9 mouse cellular contexts compared by ENCODE assay signal in the genomic region with DNA sequence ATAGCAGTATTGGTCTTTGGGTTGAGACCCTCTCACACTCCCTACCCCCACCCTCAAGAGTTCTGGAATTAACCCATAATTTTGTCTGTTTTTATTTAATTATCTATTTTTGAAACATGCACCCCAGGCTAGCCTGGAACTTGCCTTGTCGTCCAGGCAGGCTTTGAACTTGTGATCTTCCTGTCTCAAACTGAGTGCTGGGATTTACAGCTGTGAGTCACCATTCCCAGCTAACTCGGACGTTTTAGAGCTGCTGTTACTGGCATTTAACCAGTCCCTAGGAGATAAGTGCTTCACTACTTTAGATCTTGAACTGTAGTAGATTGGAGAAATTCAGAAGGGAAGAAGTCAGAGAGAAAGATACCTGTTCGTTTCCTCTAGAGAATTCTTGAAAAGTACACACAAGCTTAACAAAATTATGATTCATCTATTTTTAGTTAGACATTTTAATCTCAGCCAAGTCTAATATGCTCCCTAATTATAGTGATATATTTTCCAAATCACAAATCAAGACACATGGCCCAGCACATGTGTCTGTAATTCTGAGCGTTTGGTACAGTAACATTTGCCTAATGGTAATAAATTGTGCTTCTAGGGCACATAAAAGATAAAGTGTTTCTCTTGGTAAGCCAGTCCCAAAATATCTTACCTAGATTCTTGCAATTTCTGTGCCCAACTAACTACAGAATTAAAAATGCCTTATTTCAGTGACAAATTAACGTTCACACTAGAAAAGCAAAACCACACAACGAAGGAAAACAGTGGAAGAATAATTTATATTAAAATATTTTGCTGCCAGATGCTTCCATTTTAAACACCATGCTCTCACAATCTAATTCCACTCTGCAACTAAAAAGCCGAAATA. TPM values are rescaled to one million over a fixed set of nuclear protein-coding genes. Genes with fewer than 3 reads are reported as not detected.
A peak's percentile ranks its signal among the peaks of the same experiment; 100 is the strongest.
DNase-seq lines count a peak whose midpoint lies in the region; ATAC-seq and TF ChIP-seq lines count a peak whose summit lies in the region.
"Had no signal": no experiment of that assay in that cellular context is flagged by ENCODE, and none has a peak within 500 bp of the region (broad histone marks: within the 10 kb centered on the region; RNA-seq: fewer than 3 reads in every experiment).

No protein-coding gene starts in this region.

- peaks cover 2% of the 10 kb centered on the region for H3K36me3 ChIP-seq in heart, adult 2 months (ENCODE audit: control insufficient read depth, insufficient read depth, low read length)
- peaks cover 6% of the 10 kb centered on the region for H3K36me3 ChIP-seq in forebrain, embryonic 12.5 days (replicated peaks)
- H3K36me3 ChIP-seq in liver, embryonic 14.5 days (replicated peaks; ENCODE audit: control insufficient read depth, insufficient read depth, low read depth), result peaks cover 3% of the 10 kb centered on the region

- no peak for TF ChIP-seq CTCF in heart, adult 2 months (IDR thresholded peaks at IDR 0.05)
- no peak for TF ChIP-seq CTCF in liver, embryonic 14.5 days (IDR thresholded peaks at IDR 0.05; ENCODE audit: low read depth)

- no peak for DNase-seq in heart, adult 2 months
- DNase-seq in heart, postnatal 36 days, result no peak
- DNase-seq in 3T3-L1 (ENCODE audit: low read depth, low spot score), result peak; percentile 56
- no peak for DNase-seq in liver, embryonic 14.5 days (ENCODE audit: low read depth in 3 of 3, low spot score in 3 of 3)
- no peak for DNase-seq in embryo, embryonic 11 days
- DNase-seq in testis, postnatal 10 days (ENCODE audit: low spot score), result no peak
- DNase-seq in gastrocnemius, postnatal 4 days (ENCODE audit: low spot score in 2 of 2), result no peak
- DNase-seq: cerebellum, adult 11 months had no signal

- H3K27ac ChIP-seq in heart, adult 2 months, result peak overlapping the region; percentile 94
- H3K27ac ChIP-seq in forebrain, embryonic 12.5 days, result no peak overlapping the region
- H3K27ac ChIP-seq in liver, embryonic 14.5 days, result no peak overlapping the region

- no peak for TF ChIP-seq POLR2A in heart, adult 2 months (IDR thresholded peaks at IDR 0.05; ENCODE audit: insufficient read depth, low read depth, low read length)

- TF ChIP-seq EP300 in heart, adult 2 months (IDR thresholded peaks at IDR 0.05; ENCODE audit: insufficient read depth, low read depth, low read length), result no peak
- no peak for TF ChIP-seq EP300 in liver, embryonic 14.5 days (IDR thresholded peaks at IDR 0.05; ENCODE audit: low read depth)

- ATAC-seq in forebrain, embryonic 12.5 days (ENCODE audit: low FRiP score), result no peak
- ATAC-seq in liver, embryonic 14.5 days (ENCODE audit: insufficient read depth), result no peak

- WGBS in heart, adult 2 months, result 45% methylated on average over 8 of the region's 8 CpGs
- 57% methylated on average over 8 of the region's 8 CpGs for WGBS in forebrain, embryonic 12.5 days
- 48% methylated on average over 8 of the region's 8 CpGs for WGBS in liver, embryonic 14.5 days (ENCODE audit: insufficient replicate concordance)

- no peaks in the 10 kb centered on the region for H3K27me3 ChIP-seq in heart, adult 2 months (ENCODE audit: control insufficient read depth, insufficient read depth, low read length)
- H3K27me3 ChIP-seq in forebrain, embryonic 12.5 days, result no peaks in the 10 kb centered on the region
- H3K27me3 ChIP-seq in liver, embryonic 14.5 days (ENCODE audit: control insufficient read depth, insufficient read depth, low read length), result no peaks in the 10 kb centered on the region

- H3K79me2 ChIP-seq in heart, adult 2 months (replicated peaks; ENCODE audit: control insufficient read depth, insufficient read depth, low read length), result no peaks in the 10 kb centered on the region

- H3K4me2 ChIP-seq in forebrain, embryonic 12.5 days, result peak overlapping the region; percentile 95; the same call in 1 of the 2 replicates
- H3K4me2 ChIP-seq in liver, embryonic 14.5 days (ENCODE audit: low read depth), result peak overlapping the region; percentile 91

- H3K4me3 ChIP-seq in heart, adult 2 months, result peak overlapping the region; percentile 76; the same call in 1 of the 2 replicates
- no peak overlapping the region for H3K4me3 ChIP-seq in forebrain, embryonic 12.5 days (replicated peaks)
- H3K4me3 ChIP-seq in liver, embryonic 14.5 days (ENCODE audit: insufficient read depth in 1 of 2, low read depth in 2 of 2, low read length in 2 of 2), result peak overlapping the region in 1 of 2 experiments; percentile 64; a peak in 1 of 4 replicates

- intact Hi-C loops in heart, adult 2 months (cut with DNase I), result loop anchor here (2.0 kb wide), 1 partner anchor 48 kb away; no protein-coding TSS in a partner anchor
- intact Hi-C loops in heart, postnatal 36 days (cut with DNase I), result no loop called here

- no peak overlapping the region for H3K9ac ChIP-seq in heart, adult 2 months (ENCODE audit: low read depth, low read length)
- no peak overlapping the region for H3K9ac ChIP-seq in forebrain, embryonic 12.5 days
- H3K9ac ChIP-seq in liver, embryonic 14.5 days (replicated peaks), result peak overlapping the region; percentile 71

- no peaks in the 10 kb centered on the region for H3K4me1 ChIP-seq in heart, adult 2 months (ENCODE audit: control insufficient read depth, insufficient read depth, low read length)
- peaks cover 26% of the 10 kb centered on the region for H3K4me1 ChIP-seq in forebrain, embryonic 12.5 days
- peaks cover 5 to 8% of the 10 kb centered on the region in 2 experiments; a peak in 2 of 4 replicates for H3K4me1 ChIP-seq in liver, embryonic 14.5 days (replicated peaks; ENCODE audit: control insufficient read depth in 2 of 2, insufficient read depth in 2 of 2, low read length in 1 of 2)

- H3K9me3 ChIP-seq in forebrain, embryonic 12.5 days, result no peaks in the 10 kb centered on the region
- H3K9me3 ChIP-seq in liver, embryonic 14.5 days (ENCODE audit: control insufficient read depth, low read length), result no peaks in the 10 kb centered on the region

RNA-seq across cellular contexts. Expression of a gene that starts 2.2 kb away (rescaled TPM):
- 10 to 100 TPM; 47.6 to 55.1 TPM for total RNA-seq in heart, adult 2 months (2021)
- polyA plus RNA-seq in heart, adult 2 months (2012; rRNA removed), result 29.0 and 33.1 TPM in 2 replicates
- total RNA-seq in heart, postnatal 36 days (2021), result 10 to 100 TPM; 53.0 to 55.2 TPM
- polyA plus RNA-seq in forebrain, embryonic 12.5 days (2016; fragmentation: Nextera tagmentation; extraction: Ambion mirVana), result 42.6 and 43.1 TPM in 2 replicates
- 7.5 and 7.8 TPM in 2 replicates for polyA plus RNA-seq in liver, embryonic 14.5 days (2012; rRNA removed)
- 8.3 and 9.1 TPM in 2 replicates for polyA plus RNA-seq in liver, embryonic 14.5 days (2014; fragmentation: Nextera tagmentation; extraction: Ambion mirVana)
- total RNA-seq in gastrocnemius, postnatal 4 days (2021), result 10 to 100 TPM; 81.4 to 89.8 TPM

RNA-seq across cellular contexts. Expression of a gene that starts 36.8 kb away (rescaled TPM):
- 1 to 10 TPM; 4.3 to 6.3 TPM for total RNA-seq in heart, adult 2 months (2021)
- polyA plus RNA-seq in heart, adult 2 months (2012; rRNA removed), result 4.5 and 4.6 TPM in 2 replicates
- total RNA-seq in heart, postnatal 36 days (2021), result 1 to 10 TPM; 4.0 to 4.2 TPM
- polyA plus RNA-seq in forebrain, embryonic 12.5 days (2016; fragmentation: Nextera tagmentation; extraction: Ambion mirVana), result 4.4 and 5.1 TPM in 2 replicates
- 0.12 and 0.23 TPM in 2 replicates for polyA plus RNA-seq in liver, embryonic 14.5 days (2012; rRNA removed)
- 0.05 and 0.17 TPM in 2 replicates for polyA plus RNA-seq in liver, embryonic 14.5 days (2014; fragmentation: Nextera tagmentation; extraction: Ambion mirVana)
- 1 to 10 TPM; 2.8 to 3.1 TPM for total RNA-seq in gastrocnemius, postnatal 4 days (2021)
